Mouse (Mus musculus): ENCODE measurements around the gene Polrmt. TPM values are rescaled to one million over a fixed set of nuclear protein-coding genes. Genes with fewer than 3 reads are reported as not detected.
A peak's percentile ranks its signal among the peaks of the same experiment; 100 is the strongest.

The Polrmt gene
- polyA plus RNA-seq, 1 experiment from 2014 or later = 30.1 TPM

GRCm38 (mm10) chr10:79783920-79784800 lies 37.8 kb upstream of the Polrmt start:
- H3K4me3 ChIP-seq = no peak overlapping the region
- no peak overlapping the region for H3K9ac ChIP-seq
- H3K27me3 ChIP-seq (replicated peaks) = peaks cover 61% of the 10 kb centered on the region
- no peaks in the 10 kb centered on the region for H3K9me3 ChIP-seq (replicated peaks)
- peaks cover 33% of the 10 kb centered on the region for H3K4me1 ChIP-seq
- H3K4me2 ChIP-seq = no peak overlapping the region
- 39% methylated on average over 27 of the region's 27 CpGs for WGBS (ENCODE audit: insufficient replicate concordance)
- no peaks in the 10 kb centered on the region for H3K36me3 ChIP-seq
- no peak overlapping the region for H3K27ac ChIP-seq
- no peak for ATAC-seq

GRCm38 (mm10) chr10:79783050-79783449 lies 36.7 kb upstream of the Polrmt start:
- H3K27ac ChIP-seq = no peak overlapping the region
- no peak overlapping the region for H3K9ac ChIP-seq
- H3K4me1 ChIP-seq = peaks cover 26% of the 10 kb centered on the region
- H3K36me3 ChIP-seq = no peaks in the 10 kb centered on the region
- no peak overlapping the region for H3K4me3 ChIP-seq
- ATAC-seq = no peak
- no peaks in the 10 kb centered on the region for H3K9me3 ChIP-seq (replicated peaks)
- H3K4me2 ChIP-seq = no peak overlapping the region
- peaks cover 66% of the 10 kb centered on the region for H3K27me3 ChIP-seq (replicated peaks)
- 49% methylated on average over 7 of the region's 7 CpGs for WGBS (ENCODE audit: insufficient replicate concordance)

GRCm38 (mm10) chr10:79781956-79782355 lies 35.6 kb upstream of the Polrmt start:
- Histone ChIP-seq H3K4me2 (no peak overlapping the region), H3K27ac (no peak overlapping the region), H3K27me3 (replicated peaks) (peaks cover 71% of the 10 kb centered on the region), H3K4me1 (peaks cover 33% of the 10 kb centered on the region), H3K36me3 (no peaks in the 10 kb centered on the region), H3K4me3 (no peak overlapping the region), H3K9ac (no peak overlapping the region), H3K9me3 (replicated peaks) (no peaks in the 10 kb centered on the region)
- ATAC-seq = no peak
- WGBS (ENCODE audit: insufficient replicate concordance) = 65% methylated on average over 5 of the region's 5 CpGs

GRCm38 (mm10) chr10:79781139-79781538 lies 34.8 kb upstream of the Polrmt start:
- H3K9me3 ChIP-seq (replicated peaks) = no peaks in the 10 kb centered on the region
- H3K9ac ChIP-seq = no peak overlapping the region
- H3K27ac ChIP-seq = peak overlapping the region; percentile 16; the same call in 1 of the 2 replicates
- H3K36me3 ChIP-seq = no peaks in the 10 kb centered on the region
- H3K4me3 ChIP-seq = peak overlapping the region; percentile 48
- no peak for ATAC-seq
- H3K4me1 ChIP-seq = peaks cover 34% of the 10 kb centered on the region
- H3K27me3 ChIP-seq (replicated peaks) = peaks cover 80% of the 10 kb centered on the region
- H3K4me2 ChIP-seq = peak overlapping the region; percentile 71
- 27% methylated on average over 21 of the region's 21 CpGs for WGBS (ENCODE audit: insufficient replicate concordance)

- Histone ChIP-seq H3K27ac (peak overlapping the region; percentile 16), H3K4me3 (peak overlapping the region; percentile 48), H3K9ac (no peak overlapping the region), H3K9me3 (replicated peaks) (no peaks in the 10 kb centered on the region), H3K4me1 (peaks cover 34% of the 10 kb centered on the region), H3K27me3 (replicated peaks) (peaks cover 83% of the 10 kb centered on the region), H3K4me2 (peak overlapping the region; percentile 71), H3K36me3 (no peaks in the 10 kb centered on the region)
- WGBS (ENCODE audit: insufficient replicate concordance) = under 1% methylated on average over 13 of the region's 13 CpGs
- ATAC-seq = no peak; the same call in 1 of the 2 replicates
Measured at GRCm38 (mm10) chr10:79780664-79781015, 34.3 kb upstream of the Polrmt start.

GRCm38 (mm10) chr10:79779784-79780663 lies 33.6 kb upstream of the Polrmt start:
- Histone ChIP-seq H3K9ac (peak overlapping the region; percentile 43; the same call in 1 of the 2 replicates), H3K27ac (peak overlapping the region; percentile 16)

GRCm38 (mm10) chr10:79779193-79779592 lies 32.8 kb upstream of the Polrmt start:
- Histone ChIP-seq H3K4me3 (no peak overlapping the region), H3K4me1 (peaks cover 34% of the 10 kb centered on the region), H3K9ac (no peak overlapping the region), H3K27ac (no peak overlapping the region), H3K27me3 (replicated peaks) (peaks cover 72% of the 10 kb centered on the region), H3K36me3 (no peaks in the 10 kb centered on the region), H3K9me3 (replicated peaks) (peaks cover 5% of the 10 kb centered on the region), H3K4me2 (peak overlapping the region; percentile 71)
- WGBS (ENCODE audit: insufficient replicate concordance) = 31% methylated on average over 2 of the region's 2 CpGs
- no peak for ATAC-seq

More at GRCm38 (mm10) chr10:79779784-79780663, 33.6 kb upstream of the Polrmt start:
- H3K27me3 ChIP-seq (replicated peaks) = peaks cover 80% of the 10 kb centered on the region
- H3K4me2 ChIP-seq = peak overlapping the region; percentile 71
- WGBS (ENCODE audit: insufficient replicate concordance) = 2% methylated on average over 55 of the region's 55 CpGs
- peaks cover 34% of the 10 kb centered on the region for H3K4me1 ChIP-seq
- peak overlapping the region; percentile 48 for H3K4me3 ChIP-seq
- peaks cover 4% of the 10 kb centered on the region for H3K9me3 ChIP-seq (replicated peaks)
- no peaks in the 10 kb centered on the region for H3K36me3 ChIP-seq
- ATAC-seq = peak; percentile 84

- no peaks in the 10 kb centered on the region for H3K36me3 ChIP-seq
- peaks cover 5% of the 10 kb centered on the region for H3K9me3 ChIP-seq (replicated peaks)
- no peak overlapping the region; the same call in 1 of the 2 replicates for H3K4me2 ChIP-seq
- H3K27me3 ChIP-seq (replicated peaks) = peaks cover 66% of the 10 kb centered on the region
- H3K4me3 ChIP-seq = no peak overlapping the region
- no peak overlapping the region for H3K9ac ChIP-seq
- peaks cover 34% of the 10 kb centered on the region for H3K4me1 ChIP-seq
- H3K27ac ChIP-seq = no peak overlapping the region
- no peak for ATAC-seq
- WGBS (ENCODE audit: insufficient replicate concordance) = 32% methylated on average over 15 of the region's 15 CpGs
Measured at GRCm38 (mm10) chr10:79778006-79778405, 31.6 kb upstream of the Polrmt start.

GRCm38 (mm10) chr10:79777103-79777531 lies 30.7 kb upstream of the Polrmt start, which contains the start of gene Fstl3:
Gene Fstl3 (plus strand): TSS chr10:79777272.
- Histone ChIP-seq H3K9me3 (replicated peaks) (peaks cover 10% of the 10 kb centered on the region), H3K27me3 (replicated peaks) (peaks cover 60% of the 10 kb centered on the region), H3K4me2 (peak within 1 kb of the TSS; percentile 67), H3K4me1 (peaks cover 34% of the 10 kb centered on the region), H3K27ac (no peak within 1 kb of the TSS), H3K4me3 (peak within 1 kb of the TSS; percentile 48), H3K36me3 (no peaks in the 10 kb centered on the region), H3K9ac (peak within 1 kb of the TSS; percentile 32; the same call in 1 of the 2 replicates)
- 4% methylated on average over 39 of the region's 39 CpGs for WGBS (ENCODE audit: insufficient replicate concordance)
- no peak for ATAC-seq

- ATAC-seq = no peak
- Histone ChIP-seq H3K4me3 (no peak overlapping the region), H3K27me3 (replicated peaks) (peaks cover 57% of the 10 kb centered on the region), H3K27ac (no peak overlapping the region), H3K9me3 (replicated peaks) (peaks cover 11% of the 10 kb centered on the region), H3K4me2 (no peak overlapping the region), H3K4me1 (peaks cover 10% of the 10 kb centered on the region), H3K9ac (no peak overlapping the region), H3K36me3 (no peaks in the 10 kb centered on the region)
- 60% methylated on average over 5 of the region's 5 CpGs for WGBS (ENCODE audit: insufficient replicate concordance)
Measured at GRCm38 (mm10) chr10:79774486-79775279, 28.3 kb upstream of the Polrmt start.

- no peak for ATAC-seq
Measured at GRCm38 (mm10) chr10:79773208-79773607, 26.8 kb upstream of the Polrmt start.

More at GRCm38 (mm10) chr10:79773208-79773607, 26.8 kb upstream of the Polrmt start:
- H3K27ac ChIP-seq = no peak overlapping the region
- H3K9ac ChIP-seq = no peak overlapping the region
- H3K27me3 ChIP-seq (replicated peaks) = peaks cover 42% of the 10 kb centered on the region
- WGBS (ENCODE audit: insufficient replicate concordance) = 84% methylated on average over 2 of the region's 2 CpGs
- H3K4me3 ChIP-seq = no peak overlapping the region
- peaks cover 15% of the 10 kb centered on the region for H3K4me1 ChIP-seq
- no peak overlapping the region for H3K4me2 ChIP-seq
- H3K36me3 ChIP-seq = no peaks in the 10 kb centered on the region
- peaks cover 11% of the 10 kb centered on the region for H3K9me3 ChIP-seq (replicated peaks)

Data from liver, embryonic 12.5 days (tissue).